Mouse (Mus musculus) spleen, adult 2 months (tissue): ENCODE measurements around the gene Flnc. TPM values are rescaled to one million over a fixed set of nuclear protein-coding genes. Genes with fewer than 3 reads are reported as not detected.

Source experiments
- DNase-seq, 2 experiments: peaks; one replicate each; pipeline versions ENCODE4 v3.0.0 to v3.0.0-alpha.2; 2012 to 2021; ENCODE audit warnings: low spot score in 2 of 2, low read depth in 1 of 2
- H3K27ac ChIP-seq: fragments of 200-500 bp; 2 replicates; pipeline ENCODE4 v1.5.1; 2012; ENCODE audit warnings: low read length, inconsistent platforms; ENCODE audit not compliant: insufficient read depth
- H3K27me3 ChIP-seq: fragments of 200-500 bp; 2 replicates; pipeline ENCODE4 v1.6.1; 2012; ENCODE audit warnings: mild to moderate bottlenecking, moderate library complexity, low read length, inconsistent platforms; ENCODE audit not compliant: control insufficient read depth, insufficient read depth
- H3K36me3 ChIP-seq: fragments of 200-500 bp; 2 replicates; pipeline ENCODE4 v1.6.1; 2012; ENCODE audit warnings: mild to moderate bottlenecking, low read length, inconsistent platforms; ENCODE audit not compliant: control insufficient read depth, insufficient read depth
- H3K4me1 ChIP-seq: fragments of 200-500 bp; 2 replicates; pipeline ENCODE4 v1.6.1; 2011; ENCODE audit warnings: inconsistent platforms; ENCODE audit not compliant: control insufficient read depth, insufficient read depth, insufficient read length
- H3K4me3 ChIP-seq: fragments of 200-500 bp; 2 replicates; pipeline ENCODE4 v1.5.1; 2011; ENCODE audit warnings: mild to moderate bottlenecking, inconsistent platforms; ENCODE audit not compliant: insufficient read depth, insufficient read length; ENCODE audit errors: extremely low read depth
- CTCF ChIP-seq: fragments of 200-500 bp; IDR thresholded peaks from 2 replicates; pipeline ENCODE4 v1.5.1; 2011; ENCODE audit warnings: mild to moderate bottlenecking, inconsistent platforms; ENCODE audit not compliant: insufficient read depth, insufficient read length, insufficient replicate concordance; ENCODE audit errors: extremely low read depth
- POLR2A ChIP-seq: fragments of 200-500 bp; IDR thresholded peaks from 2 replicates; pipeline ENCODE4 v1.6.1; 2011; ENCODE audit warnings: low read depth, low read length, inconsistent platforms
- WGBS: fragments of 180-500 bp; shearing (Covaris S2); methylation state at CpG from one replicate; pipeline ENCODE4 v1.1.7; 2018; 5-methylcytosine and 5-hydroxymethylcytosine counted together
- polyA plus RNA-seq: library from polyadenylated mRNA; depleted of rRNA; stranded (reverse); fragments of >200 nt; gene quantifications from 2 replicates; pipeline ENCODE4 v1.2.3, GENCODE M21; 2012; rRNA removed

Flnc gene
- polyA plus RNA-seq, 1 experiment, result 0.32 TPM

- Histone ChIP-seq H3K4me3 (no peak overlapping the region), H3K27me3 (no peaks in the 10 kb centered on the region), H3K4me1 (no peaks in the 10 kb centered on the region), H3K27ac (no peak overlapping the region), H3K36me3 (no peaks in the 10 kb centered on the region)
- DNase-seq, result no peak
- TF ChIP-seq CTCF (no peak), POLR2A (no peak)
- 89% methylated on average over 6 of the region's 6 CpGs for WGBS
These were observed 67.8 kb downstream of the Flnc start for GRCm38 (mm10) chr6:29500810-29501209.

- Histone ChIP-seq H3K27ac (no peak overlapping the region), H3K4me1 (no peaks in the 10 kb centered on the region), H3K4me3 (no peak overlapping the region), H3K36me3 (no peaks in the 10 kb centered on the region), H3K27me3 (no peaks in the 10 kb centered on the region)
- DNase-seq, result no peak
- TF ChIP-seq POLR2A, result no peak
- TF ChIP-seq CTCF, result no peak
- WGBS, result 83% methylated on average over 1 of the region's 1 CpGs
These were observed 68.5 kb downstream of the Flnc start for GRCm38 (mm10) chr6:29501599-29501998.

- Histone ChIP-seq H3K36me3 (no peaks in the 10 kb centered on the region), H3K27me3 (peaks cover 13% of the 10 kb centered on the region), H3K27ac (no peak overlapping the region), H3K4me1 (peaks cover 6% of the 10 kb centered on the region), H3K4me3 (no peak overlapping the region)
- 86% methylated on average over 5 of the region's 5 CpGs for WGBS
- no peak for TF ChIP-seq POLR2A
- TF ChIP-seq CTCF, result no peak; the same call in 1 of the 2 replicates
- DNase-seq, result no peak
These were observed 72.4 kb downstream of the Flnc start for GRCm38 (mm10) chr6:29505493-29505892.

GRCm38 (mm10) chr6:29506834-29507233 lies 73.8 kb downstream of the Flnc start:
- H3K4me1 ChIP-seq, result peaks cover 6% of the 10 kb centered on the region
- H3K27me3 ChIP-seq, result peaks cover 13% of the 10 kb centered on the region
- WGBS, result 49% methylated on average over 8 of the region's 8 CpGs
- H3K27ac ChIP-seq, result no peak overlapping the region
- H3K36me3 ChIP-seq, result no peaks in the 10 kb centered on the region
- H3K4me3 ChIP-seq, result no peak overlapping the region
- TF ChIP-seq POLR2A, result no peak
- TF ChIP-seq CTCF, result no peak
- DNase-seq, result no peak

- DNase-seq, result no peak
- Histone ChIP-seq H3K36me3 (no peaks in the 10 kb centered on the region), H3K27ac (no peak within 1 kb of the TSS), H3K4me3 (peak within 1 kb of the TSS; percentile 40), H3K4me1 (peaks cover 10% of the 10 kb centered on the region), H3K27me3 (peaks cover 13% of the 10 kb centered on the region)
- WGBS, result 5% methylated on average over 47 of the region's 47 CpGs
- TF ChIP-seq POLR2A (no peak), CTCF (no peak)
These were observed 74.6 kb downstream of the Flnc start, which contains the start of gene Kcp for GRCm38 (mm10) chr6:29507447-29508309. Gene Kcp, minus strand, starts transcription at chr6:29507952.

- no peak overlapping the region for H3K27ac ChIP-seq
- DNase-seq, result no peak
- H3K4me1 ChIP-seq, result peaks cover 13% of the 10 kb centered on the region
- 85% methylated on average over 2 of the region's 2 CpGs for WGBS
- no peaks in the 10 kb centered on the region for H3K36me3 ChIP-seq
- no peak overlapping the region for H3K4me3 ChIP-seq
- peaks cover 13% of the 10 kb centered on the region for H3K27me3 ChIP-seq
- TF ChIP-seq POLR2A (no peak), CTCF (no peak)
These were observed 76.0 kb downstream of the Flnc start for GRCm38 (mm10) chr6:29509086-29509485.

Other genes starting within 250 kb of the Flnc start
- gene Impdh1, start 216.9 kb upstream of the Flnc start, polyA plus RNA-seq, result 40.7 and 46.7 TPM in 2 replicates
- 11.3 and 12.9 TPM in 2 replicates for gene Hilpda, start 160.8 kb upstream of the Flnc start, polyA plus RNA-seq
- 0.40 and 0.82 TPM in 2 replicates for gene Fam71f2, start 153.7 kb upstream of the Flnc start, polyA plus RNA-seq
- gene Fam71f1, start 114.1 kb upstream of the Flnc start, polyA plus RNA-seq, result not detected in 2 replicates
- gene Calu, start 85.2 kb upstream of the Flnc start, polyA plus RNA-seq, result 12.2 and 14.9 TPM in 2 replicates
- not detected in 2 replicates for gene Opn1sw, start 44.8 kb upstream of the Flnc start, polyA plus RNA-seq
- 0.05 and 0.23 TPM in 2 replicates for gene Ccdc136, start 36.9 kb upstream of the Flnc start, polyA plus RNA-seq
- gene Atp6v1f, start 34.5 kb downstream of the Flnc start, polyA plus RNA-seq, result 182 and 226 TPM in 2 replicates
- gene Atp6v1fnb, start 38.2 kb downstream of the Flnc start, polyA plus RNA-seq, result 0.34 TPM in 1 of 2 replicates, not detected in the other
- gene Kcp, start 74.7 kb downstream of the Flnc start, polyA plus RNA-seq, result 10.1 and 10.2 TPM in 2 replicates
- gene Irf5, start 93.4 kb downstream of the Flnc start, polyA plus RNA-seq, result 136 and 178 TPM in 2 replicates
- 33.4 and 39.1 TPM in 2 replicates for gene Tnpo3, start 176.6 kb downstream of the Flnc start, polyA plus RNA-seq